Mouse (Mus musculus) T-helper 2 cell (primary cell): ENCODE measurements around the gene Ift27.

ENCODE experiments used
- in situ Hi-C: fragments of 300-600 bp; cut with MboI, MseI; formaldehyde crosslinking; loops from one replicate; pipeline ENCODE4 v1.15.1; 2025; ENCODE audit warnings: high pct_unique_total_duplicates

Gene Ift27

GRCm38 (mm10) chr15:78172256-78172898, 1.5 kb downstream of the Ift27 start:
- in situ Hi-C loops = no loop called here

GRCm38 (mm10) chr15:78171651-78172050, 2.3 kb downstream of the Ift27 start:
- in situ Hi-C loops = no loop called here

GRCm38 (mm10) chr15:78170708-78171107, 3.2 kb downstream of the Ift27 start:
- in situ Hi-C loops = no loop called here

GRCm38 (mm10) chr15:78169566-78169965, 4.3 kb downstream of the Ift27 start:
- in situ Hi-C loops = no loop called here

- in situ Hi-C loops = no loop called here
These were observed 8.6 kb downstream of the Ift27 start for GRCm38 (mm10) chr15:78165292-78165691.

- in situ Hi-C loops = no loop called here
These were observed 9.4 kb downstream of the Ift27 start for GRCm38 (mm10) chr15:78164466-78164865.

GRCm38 (mm10) chr15:78161946-78162345, 12.0 kb downstream of the Ift27 start:
- in situ Hi-C loops = no loop called here

GRCm38 (mm10) chr15:78158335-78158734, 15.6 kb downstream of the Ift27 start:
- in situ Hi-C loops = no loop called here

- in situ Hi-C loops = no loop called here
These were observed 16.1 kb downstream of the Ift27 start for GRCm38 (mm10) chr15:78157824-78158223.

- in situ Hi-C loops = no loop called here
These were observed 16.6 kb downstream of the Ift27 start for GRCm38 (mm10) chr15:78157330-78157729.

GRCm38 (mm10) chr15:78155421-78155820, 18.5 kb downstream of the Ift27 start:
- in situ Hi-C loops = no loop called here

- in situ Hi-C loops = no loop called here
These were observed 20.7 kb downstream of the Ift27 start for GRCm38 (mm10) chr15:78153045-78153775.

- in situ Hi-C loops = no loop called here
These were observed 25.3 kb downstream of the Ift27 start for GRCm38 (mm10) chr15:78148565-78148964.

GRCm38 (mm10) chr15:78140226-78140625, 33.7 kb downstream of the Ift27 start:
- in situ Hi-C loops = no loop called here

GRCm38 (mm10) chr15:78134606-78135005, 39.3 kb downstream of the Ift27 start:
- in situ Hi-C loops = no loop called here

GRCm38 (mm10) chr15:78133389-78133788, 40.5 kb downstream of the Ift27 start:
- in situ Hi-C loops = no loop called here

- in situ Hi-C loops = no loop called here
These were observed 54.2 kb downstream of the Ift27 start, which contains the start of gene Cacng2 for GRCm38 (mm10) chr15:78119704-78120103. Cacng2 (minus strand) TSS chr15:78120028.

- in situ Hi-C loops = no loop called here
These were observed 54.7 kb downstream of the Ift27 start for GRCm38 (mm10) chr15:78119248-78119647.

GRCm38 (mm10) chr15:78118275-78118995, 55.5 kb downstream of the Ift27 start:
- in situ Hi-C loops = no loop called here

GRCm38 (mm10) chr15:78117731-78118130, 56.2 kb downstream of the Ift27 start:
- in situ Hi-C loops = no loop called here

- in situ Hi-C loops = no loop called here
These were observed 57.0 kb downstream of the Ift27 start for GRCm38 (mm10) chr15:78116936-78117335.

- in situ Hi-C loops = no loop called here
These were observed 57.7 kb downstream of the Ift27 start for GRCm38 (mm10) chr15:78116244-78116643.
